Mouse (Mus musculus) embryonic fibroblast, embryonic 13.5 days (primary cell): ENCODE measurements at regions not wholly inside any gene's neighbourhood (a gene's known extent, or its start where the extent isn't known, plus 50 kb on each side); places are given as distances from the start of the nearest gene placed in this dataset.

Source experiments
- H3K27ac ChIP-seq: 2 replicates; pipeline ENCODE4 v1.5.1; 2012; ENCODE audit warnings: low read length, control low read depth, inconsistent platforms; ENCODE audit not compliant: insufficient read depth
- H3K4me1 ChIP-seq: 2 replicates; pipeline ENCODE4 v1.6.1; 2011; ENCODE audit warnings: low read length; ENCODE audit not compliant: control insufficient read depth, insufficient read depth
- H3K4me3 ChIP-seq: 2 replicates; pipeline ENCODE4 v1.5.1; 2011; ENCODE audit warnings: mild to moderate bottlenecking, control low read depth, low read length; ENCODE audit not compliant: insufficient read depth
- CTCF ChIP-seq: IDR thresholded peaks from 2 replicates; pipeline ENCODE4 v1.5.1; 2011; ENCODE audit warnings: mild to moderate bottlenecking, control low read depth, low read length, moderate library complexity, borderline replicate concordance; ENCODE audit not compliant: insufficient read depth
- POLR2A ChIP-seq: IDR thresholded peaks from 2 replicates; pipeline ENCODE4 v1.6.1; 2011; ENCODE audit warnings: low read depth, mild to moderate bottlenecking, control low read depth, low read length, moderate library complexity

DNA sequence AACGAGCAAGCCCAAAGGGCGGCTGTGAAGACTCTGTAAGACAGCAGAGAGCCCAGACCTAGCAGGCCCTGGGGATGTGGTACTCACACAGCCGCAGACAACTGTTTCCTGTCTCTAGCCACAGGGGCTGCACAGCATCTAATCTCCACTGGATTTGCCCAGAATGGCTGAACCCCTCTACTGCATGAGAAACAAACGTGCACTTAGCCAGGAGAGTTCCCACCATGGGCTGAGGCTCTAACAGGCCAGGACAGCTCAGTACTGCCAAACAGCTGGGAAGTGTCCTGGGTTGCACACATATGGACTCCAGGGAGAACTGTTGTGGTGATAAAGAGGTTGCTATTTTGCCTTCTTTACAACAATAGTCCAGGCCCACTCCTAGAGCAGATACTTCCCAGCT lies 204.1 kb upstream of the Daam1 start:
- no peak overlapping the region for H3K27ac ChIP-seq
- H3K4me3 ChIP-seq = no peak overlapping the region
- H3K4me1 ChIP-seq = no peaks in the 10 kb centered on the region; the same call in 1 of the 2 replicates

GRCm38 (mm10) chr12:71627421-71628339 lies 203.2 kb upstream of the Daam1 start:
- Histone ChIP-seq H3K4me3 (no peak overlapping the region), H3K4me1 (no peaks in the 10 kb centered on the region; the same call in 1 of the 2 replicates), H3K27ac (no peak overlapping the region)
- TF ChIP-seq POLR2A = no peak
- TF ChIP-seq CTCF = no peak

More for the DNA sequence above, 204.1 kb upstream of the Daam1 start:
- TF ChIP-seq POLR2A = no peak
- TF ChIP-seq CTCF = no peak

DNA sequence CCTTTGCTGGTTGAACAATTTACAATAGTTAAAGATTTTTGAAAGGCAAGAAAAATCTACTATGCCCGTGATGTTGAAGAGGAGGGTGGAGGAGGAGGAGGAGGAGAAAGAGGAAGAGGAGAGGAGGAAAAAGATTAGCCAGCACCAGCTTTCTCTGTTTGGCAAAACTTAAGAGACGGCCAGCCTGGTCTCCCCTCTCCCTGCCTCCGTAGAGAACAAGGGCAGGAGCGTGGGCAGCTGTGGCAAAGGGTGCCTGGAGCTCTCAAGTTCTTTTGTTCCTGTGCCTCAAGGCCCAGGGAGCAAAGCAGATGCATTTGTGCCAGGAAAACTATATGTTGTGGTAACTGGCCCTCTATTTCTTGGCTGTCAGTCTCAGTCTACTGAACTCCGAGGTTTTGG lies 202.5 kb upstream of the Daam1 start:
- no peak overlapping the region for H3K27ac ChIP-seq
- no peak overlapping the region for H3K4me3 ChIP-seq
- no peak for TF ChIP-seq POLR2A
- TF ChIP-seq CTCF = no peak
- no peaks in the 10 kb centered on the region; the same call in 1 of the 2 replicates for H3K4me1 ChIP-seq

DNA sequence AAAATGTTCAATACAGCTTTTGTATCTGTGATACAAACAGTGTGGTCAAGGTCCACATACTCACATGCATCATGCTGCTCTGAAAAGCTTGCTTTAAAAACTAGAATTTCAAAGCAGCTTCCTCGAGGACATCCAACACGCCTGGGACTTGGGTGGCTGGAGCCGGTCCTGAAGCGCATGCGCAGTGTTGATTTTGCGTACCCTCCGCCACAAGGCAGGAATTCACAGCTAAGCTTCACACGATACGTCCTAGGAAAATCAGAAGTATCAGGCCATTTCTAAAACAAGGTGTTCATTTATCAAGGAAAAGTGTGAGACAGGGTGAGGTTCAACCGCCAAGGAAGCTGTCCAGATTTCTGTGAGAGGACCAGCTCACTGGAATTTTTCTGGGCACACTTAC lies 202.1 kb upstream of the Daam1 start:
- Histone ChIP-seq H3K4me1 (no peaks in the 10 kb centered on the region; the same call in 1 of the 2 replicates), H3K4me3 (no peak overlapping the region), H3K27ac (no peak overlapping the region)
- TF ChIP-seq POLR2A (no peak), CTCF (no peak)

GRCm38 (mm10) chr12:71630386-71630785 lies 200.5 kb upstream of the Daam1 start:
- no peak overlapping the region for H3K27ac ChIP-seq
- no peak overlapping the region for H3K4me3 ChIP-seq

GRCm38 (mm10) chr12:71636300-71636699 lies 194.6 kb upstream of the Daam1 start:
- no peaks in the 10 kb centered on the region for H3K4me1 ChIP-seq
- TF ChIP-seq POLR2A (no peak), CTCF (no peak)
- no peak overlapping the region for H3K4me3 ChIP-seq
- H3K27ac ChIP-seq = no peak overlapping the region

More at GRCm38 (mm10) chr12:71630386-71630785, 200.5 kb upstream of the Daam1 start:
- TF ChIP-seq CTCF (no peak), POLR2A (no peak)
- no peaks in the 10 kb centered on the region for H3K4me1 ChIP-seq

- Histone ChIP-seq H3K4me1 (no peaks in the 10 kb centered on the region), H3K4me3 (no peak overlapping the region), H3K27ac (no peak overlapping the region)
- TF ChIP-seq POLR2A (no peak), CTCF (no peak)
These were observed 193.6 kb upstream of the Daam1 start for GRCm38 (mm10) chr12:71637248-71637647.

- H3K27ac ChIP-seq = no peak overlapping the region
- H3K4me1 ChIP-seq = no peaks in the 10 kb centered on the region
- no peak overlapping the region for H3K4me3 ChIP-seq
- TF ChIP-seq POLR2A (no peak), CTCF (no peak)
These were observed 192.6 kb upstream of the Daam1 start for GRCm38 (mm10) chr12:71638246-71638645.

DNA sequence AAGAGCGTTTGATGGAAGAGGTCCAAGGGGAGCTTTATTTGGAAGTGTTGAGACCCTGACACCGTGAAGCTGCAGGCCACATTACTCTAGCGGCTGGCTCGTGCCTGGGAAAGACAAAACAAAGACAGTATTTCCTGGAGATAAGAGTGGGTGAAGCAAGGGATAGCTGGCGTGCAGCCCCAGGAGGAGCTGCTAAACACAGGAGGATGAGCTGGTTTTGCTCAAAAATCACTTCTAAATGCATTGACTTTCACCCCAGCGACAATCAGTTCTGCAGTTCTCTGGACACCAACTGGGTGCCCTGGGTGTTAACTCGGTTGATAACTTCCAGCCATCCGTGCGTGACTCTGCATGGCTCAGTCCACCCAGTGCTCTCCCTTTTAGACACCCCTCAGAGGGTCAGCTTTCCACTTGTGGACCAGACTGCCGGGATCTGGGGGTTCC lies 190.8 kb upstream of the Daam1 start:
- no peak for TF ChIP-seq POLR2A
- no peak for TF ChIP-seq CTCF
- Histone ChIP-seq H3K4me3 (no peak overlapping the region), H3K27ac (no peak overlapping the region), H3K4me1 (no peaks in the 10 kb centered on the region)

- TF ChIP-seq POLR2A (no peak), CTCF (no peak)
- H3K4me3 ChIP-seq = no peak overlapping the region
These were observed 189.4 kb upstream of the Daam1 start for GRCm38 (mm10) chr12:71641486-71641885.

More at GRCm38 (mm10) chr12:71641486-71641885, 189.4 kb upstream of the Daam1 start:
- Histone ChIP-seq H3K27ac (no peak overlapping the region), H3K4me1 (no peaks in the 10 kb centered on the region)
